Mouse (Mus musculus) layer of hippocampus, adult 6 months (tissue): ENCODE data around the gene Nyap1. TPM values are rescaled to one million over a fixed set of nuclear protein-coding genes. Genes with fewer than 3 reads are reported as not detected.

ENCODE experiments used
- long read RNA-seq, 2 experiments: library from polyadenylated mRNA; unstranded; transcript quantifications; one replicate each; pipeline ENCODE4 v2.0.0; 2019 to 2020
- polyA plus RNA-seq: library from polyadenylated mRNA; unstranded; fragments of <200 nt; fragmentation: Nextera tagmentation; gene quantifications from 2 replicates; pipeline ENCODE4 v1.2.3, GENCODE M21; 2021

Nyap1 gene
- 1.1 and 1.4 TPM in 2 replicates for polyA plus RNA-seq
- long read RNA-seq, experiment 1, partial matches to known transcripts = 1 of 1 reads
- long read RNA-seq, experiment 1, other reads (novel, unspliced or antisense) = 0 of 1 reads
- long read RNA-seq, experiment 2, partial matches to known transcripts = 1 of 1 reads
- long read RNA-seq, experiment 2, other reads (novel, unspliced or antisense) = 0 of 1 reads

DNA sequence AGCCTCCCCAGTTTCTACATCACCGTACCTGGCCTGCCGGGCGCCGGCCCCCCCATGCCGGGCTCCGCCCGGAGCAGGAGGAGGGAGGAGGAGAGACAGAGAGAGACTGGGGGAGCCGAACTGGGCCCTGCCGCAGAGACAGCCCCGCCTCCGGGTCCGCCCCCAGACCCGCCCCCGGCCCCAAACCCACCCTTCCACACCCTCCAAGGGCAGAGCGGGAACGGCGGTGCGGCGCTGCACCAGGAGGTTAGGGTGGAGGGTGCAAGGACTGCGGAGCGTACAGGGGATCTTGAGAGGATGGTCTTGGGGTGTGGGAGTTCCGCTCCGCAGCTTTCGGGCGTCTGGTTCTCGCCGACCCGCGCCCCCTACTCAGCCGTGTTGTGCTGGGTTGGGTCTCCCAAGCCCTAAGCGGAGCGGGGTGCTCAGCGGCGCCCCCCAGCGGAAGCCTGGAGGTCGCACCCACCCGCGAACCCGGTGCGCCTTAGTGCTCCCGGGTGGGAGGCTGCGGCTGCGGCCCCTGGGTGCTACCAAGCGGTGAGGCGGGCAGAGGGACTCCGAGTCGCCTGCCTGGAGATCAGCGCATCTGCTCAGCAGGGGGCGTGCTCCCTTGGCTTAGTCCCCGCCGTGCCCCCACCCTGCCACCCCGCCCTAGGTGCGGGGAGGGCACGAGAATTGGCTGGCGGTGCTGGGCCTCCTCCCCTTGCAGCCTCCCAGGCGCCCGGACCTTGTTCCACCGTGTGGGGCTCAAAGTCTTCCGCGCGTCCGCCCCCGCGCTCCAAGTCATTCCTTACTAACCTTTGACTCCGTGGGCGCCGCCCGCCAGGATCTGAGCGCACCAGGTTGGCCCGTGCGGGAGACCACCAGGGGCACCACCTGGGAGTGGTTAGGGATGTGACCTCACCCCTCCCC lies at the start of gene Nyap1:
Gene Nyap1, minus strand, starts transcription at position 585 of the 909 bp plus-strand sequence.

DNA sequence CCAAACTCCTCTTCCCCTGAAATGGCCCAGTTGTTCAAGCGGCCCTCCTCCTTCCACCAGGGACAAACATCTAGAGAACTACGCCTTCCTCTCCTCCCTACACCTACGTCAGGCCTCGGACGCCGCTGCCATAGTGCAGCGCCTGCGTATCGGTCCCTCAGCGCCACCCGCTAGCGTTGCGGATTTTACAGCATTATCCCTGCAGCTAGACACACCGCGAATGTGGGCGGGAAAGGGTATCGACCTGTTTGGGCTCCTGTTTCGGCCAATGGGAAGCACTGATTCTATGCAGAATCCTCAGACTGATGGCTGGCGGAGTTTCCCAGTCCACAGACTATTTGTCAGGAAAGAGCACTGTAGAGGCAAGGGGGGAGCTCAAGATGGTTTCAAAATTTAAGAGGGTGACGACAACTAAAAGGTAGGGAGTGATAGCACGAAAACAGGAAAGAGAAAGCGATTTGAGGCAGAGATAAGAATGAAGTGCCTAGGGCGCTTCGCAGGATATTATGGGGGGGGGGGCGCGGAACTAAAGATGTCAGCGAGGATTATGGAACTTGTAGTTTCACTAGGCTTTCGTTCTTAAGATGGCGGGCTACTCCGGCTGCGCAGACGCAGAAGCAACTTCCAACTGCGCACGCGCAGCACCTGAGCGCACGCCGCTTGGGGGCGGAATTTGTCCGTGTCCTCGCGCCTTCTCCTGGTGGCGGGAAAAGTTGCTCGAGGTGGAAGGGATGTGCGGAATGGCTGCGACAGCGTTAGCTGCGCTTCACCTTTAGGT lies 45.9 kb upstream of the Nyap1 start, which contains the start of the genes Mepce and Zcwpw1:
Gene Mepce, minus strand, starts transcription at position 505 of the 778 bp plus-strand sequence.
Gene Zcwpw1, plus strand, starts transcription at position 648 of the 778 bp plus-strand sequence.

DNA sequence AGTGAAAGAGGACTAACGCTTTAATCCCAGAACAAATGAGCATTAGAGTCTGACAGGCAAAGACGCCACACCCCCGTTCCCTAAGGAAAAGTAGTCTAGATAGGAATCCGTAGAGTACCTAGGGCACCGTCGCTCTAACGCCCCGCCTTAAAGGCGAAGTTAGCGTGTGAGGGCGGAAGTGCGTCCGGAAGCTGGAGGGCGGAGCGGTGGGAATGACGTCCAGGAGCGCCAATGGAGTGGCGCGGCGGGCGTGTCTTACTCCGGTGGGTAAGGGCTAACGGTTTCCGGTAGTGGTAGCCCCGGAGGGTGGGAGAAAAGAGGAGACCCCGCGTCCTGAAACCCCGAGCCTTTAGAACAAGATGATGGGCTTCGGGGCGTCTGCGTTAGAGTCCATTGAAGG lies 37.2 kb upstream of the Nyap1 start, which contains the start of gene Ppp1r35:
Gene Ppp1r35, plus strand, starts transcription at position 215 of the 400 bp plus-strand sequence.

DNA sequence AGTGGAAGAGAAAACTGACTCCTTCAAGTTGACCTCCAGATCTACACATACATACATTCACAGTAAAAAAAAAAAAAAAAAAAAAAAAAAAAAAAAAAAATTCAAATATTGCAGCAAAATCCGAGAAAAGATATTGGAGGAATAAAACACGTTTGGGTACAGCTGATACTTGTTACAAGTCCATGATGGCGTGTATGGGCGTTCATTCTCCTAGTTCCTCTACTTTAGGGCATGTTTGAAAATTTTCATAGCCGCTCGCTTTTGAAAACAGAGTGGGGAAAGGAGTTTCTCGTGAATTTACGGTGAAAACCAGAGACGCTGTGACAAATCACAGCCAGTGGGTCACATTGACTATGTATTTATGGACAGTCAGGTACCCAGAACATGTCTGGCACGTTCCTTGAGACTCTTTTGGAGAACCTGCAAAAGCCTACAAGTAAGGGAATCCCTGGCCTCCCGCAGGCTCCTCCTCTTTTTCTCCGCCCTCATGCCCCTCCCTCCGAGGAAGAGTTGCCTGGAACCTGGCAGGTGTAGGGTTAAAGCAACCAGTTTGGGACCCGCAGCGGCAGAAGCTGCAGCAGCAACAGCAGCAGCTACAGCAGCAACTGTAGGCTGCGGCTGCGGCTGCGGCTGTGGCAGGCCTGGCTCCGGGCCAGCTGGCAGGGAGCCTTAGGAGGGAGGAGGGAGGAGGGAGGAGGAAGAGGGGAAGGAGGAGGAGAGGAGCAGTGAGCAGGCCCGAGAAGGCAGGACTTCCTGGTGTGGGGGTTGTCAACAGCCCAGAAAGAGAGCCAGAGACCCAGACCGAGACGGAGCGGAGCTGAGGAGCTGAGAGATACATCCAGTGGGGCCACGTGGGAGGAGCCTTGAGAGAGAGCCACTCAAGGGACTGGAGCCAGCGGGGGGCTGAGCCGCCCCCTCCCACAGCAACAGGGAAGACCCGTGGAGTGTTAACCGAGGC lies 4.1 kb upstream of the Nyap1 start, which contains the start of gene Tsc22d4:
Gene Tsc22d4, plus strand, starts transcription at position 517 of the 958 bp plus-strand sequence.

DNA sequence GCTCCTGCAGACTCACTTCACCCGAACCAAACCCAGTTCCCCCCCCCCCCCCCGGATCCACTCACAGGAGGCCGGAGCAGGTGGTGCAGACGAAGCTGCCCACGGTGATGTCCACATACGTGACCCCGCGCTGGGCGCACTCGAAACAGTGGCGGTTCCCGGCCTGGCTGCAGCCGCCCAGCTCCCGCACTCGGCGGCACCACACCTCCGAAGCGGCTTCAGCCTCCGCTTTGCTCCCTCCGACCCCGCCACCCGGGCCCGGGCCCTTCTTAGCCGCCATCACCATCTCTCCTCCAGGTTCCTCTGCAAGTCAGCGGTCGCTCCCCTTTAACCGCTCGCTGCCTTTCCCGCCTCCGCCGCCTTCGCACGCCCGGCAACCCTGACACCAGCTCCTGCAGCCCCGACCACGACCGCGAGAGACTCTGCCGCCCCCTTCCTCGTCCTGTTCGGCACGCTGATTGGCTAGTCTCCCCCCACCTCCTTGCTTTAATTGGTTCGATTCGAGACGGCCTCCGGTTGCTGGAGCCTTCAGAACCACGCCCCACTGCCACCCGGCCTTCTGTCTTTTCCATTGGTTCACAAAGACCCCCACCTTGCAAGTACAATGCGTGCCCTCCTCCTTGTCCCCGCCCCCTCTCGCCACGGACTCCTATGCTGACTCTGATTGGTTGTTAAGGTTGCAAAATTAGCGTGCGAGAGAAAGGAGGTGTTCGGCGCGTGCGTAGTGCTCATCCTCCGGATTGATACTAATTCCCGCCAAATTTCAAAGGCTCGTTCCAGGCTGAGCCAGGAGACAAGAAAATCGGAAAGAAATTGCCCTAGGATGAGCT lies 56.9 kb downstream of the Nyap1 start, which contains the start of gene Agfg2:
Gene Agfg2, minus strand, starts transcription at position 433 of the 830 bp plus-strand sequence.

Other genes with a start within 250 kb of the Nyap1 start
- 89.7 and 94.7 TPM in 2 replicates for gene Pop7, start 239.1 kb downstream of the Nyap1 start, polyA plus RNA-seq
- 2.6 and 2.9 TPM in 2 replicates for gene Gigyf1, start 223.1 kb downstream of the Nyap1 start, polyA plus RNA-seq
- gene Epo, start 208.4 kb downstream of the Nyap1 start, polyA plus RNA-seq = not detected in 2 replicates
- gene Gnb2, start 208.1 kb downstream of the Nyap1 start, polyA plus RNA-seq = 97.9 and 121 TPM in 2 replicates
- 83.5 and 108 TPM in 2 replicates for gene Actl6b, start 188.1 kb downstream of the Nyap1 start, polyA plus RNA-seq
- 5.8 and 6.8 TPM in 2 replicates for gene Tfr2, start 171.8 kb downstream of the Nyap1 start, polyA plus RNA-seq
- gene Mospd3, start 140.5 kb downstream of the Nyap1 start, polyA plus RNA-seq = 27.3 and 28.5 TPM in 2 replicates
- 10.9 and 39.7 TPM in 2 replicates for gene Pcolce, start 127.8 kb downstream of the Nyap1 start, polyA plus RNA-seq
- gene Fbxo24, start 112.6 kb downstream of the Nyap1 start, polyA plus RNA-seq = not detected in 2 replicates
- gene Lrch4, start 112.5 kb downstream of the Nyap1 start, polyA plus RNA-seq = 4.9 and 5.3 TPM in 2 replicates
- 0.31 and 0.34 TPM in 2 replicates for gene Gm20605, start 112.4 kb downstream of the Nyap1 start, polyA plus RNA-seq
- 0.44 and 0.54 TPM in 2 replicates for gene Sap25, start 100.3 kb downstream of the Nyap1 start, polyA plus RNA-seq
- gene Irs3, start 95.9 kb downstream of the Nyap1 start, polyA plus RNA-seq = 0.11 and 0.36 TPM in 2 replicates
- gene Agfg2, start 56.9 kb downstream of the Nyap1 start, polyA plus RNA-seq = 17.0 and 19.7 TPM in 2 replicates
- gene Tsc22d4, start 4.1 kb upstream of the Nyap1 start, polyA plus RNA-seq = 452 and 506 TPM in 2 replicates
- 31.0 and 33.0 TPM in 2 replicates for gene Ppp1r35, start 37.2 kb upstream of the Nyap1 start, polyA plus RNA-seq
- 11.8 and 12.1 TPM in 2 replicates for gene Mepce, start 46.0 kb upstream of the Nyap1 start, polyA plus RNA-seq
- 3.1 and 3.5 TPM in 2 replicates for gene Zcwpw1, start 46.2 kb upstream of the Nyap1 start, polyA plus RNA-seq
- 0.84 and 1.5 TPM in 2 replicates for gene Pilra, start 94.7 kb upstream of the Nyap1 start, polyA plus RNA-seq
- gene Pilrb1, start 116.5 kb upstream of the Nyap1 start, polyA plus RNA-seq = not detected in 2 replicates
- gene Pilrb2, start 130.2 kb upstream of the Nyap1 start, polyA plus RNA-seq = not detected in 2 replicates
- not detected in 2 replicates for gene Cyp3a13, start 180.0 kb upstream of the Nyap1 start, polyA plus RNA-seq
- 13.0 and 14.2 TPM in 2 replicates for gene Gjc3, start 221.5 kb upstream of the Nyap1 start, polyA plus RNA-seq
- not detected in 2 replicates for gene Azgp1, start 239.9 kb upstream of the Nyap1 start, polyA plus RNA-seq